Mouse (Mus musculus) ovary, postnatal 36 days (tissue): Measurements from ENCODE around the gene Zcchc18.
A peak's percentile ranks its signal among the peaks of the same experiment; 100 is the strongest.
"Not testable (repeated sequence)": the region's sequence is repeated elsewhere in the genome, so short reads cannot be mapped to it uniquely, and the experiment has no call there.

Experiments
- DNase-seq: peaks from one replicate; pipeline ENCODE4 v3.0.0; 2022; ENCODE audit warnings: low spot score, mixed read lengths

Gene Zcchc18

DNA sequence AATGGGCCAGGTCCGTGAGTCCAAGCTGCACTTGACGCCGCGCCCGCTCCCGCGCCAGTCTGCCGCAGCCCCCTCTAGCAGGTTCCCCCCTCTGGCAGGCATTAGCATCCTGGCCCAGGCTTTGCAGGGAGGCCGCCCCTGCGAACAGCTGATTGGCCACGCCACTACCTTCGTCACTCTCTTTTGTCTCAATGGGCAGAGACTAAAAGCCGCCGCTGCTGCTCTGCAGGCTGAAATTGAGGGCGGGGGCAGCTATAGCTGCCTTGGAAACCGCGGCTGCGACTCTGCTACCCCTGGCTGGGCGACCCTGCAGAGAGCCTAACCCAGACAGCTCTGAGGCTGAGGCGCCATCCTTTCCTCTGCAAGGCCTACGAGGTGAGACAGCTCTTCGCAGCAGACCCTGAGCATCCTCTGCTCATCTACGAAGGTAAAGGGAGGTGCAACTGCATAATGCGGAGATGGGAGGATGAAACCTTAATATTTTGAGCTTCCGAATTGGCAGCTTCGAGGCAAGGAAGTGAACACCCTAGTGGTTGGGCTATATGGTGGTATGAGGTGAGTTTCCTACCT lies at the start of gene Zcchc18:
Gene Zcchc18, plus strand, starts transcription at position 178 of the 570 bp plus-strand sequence.
- peak; percentile 46 for DNase-seq

- peak; percentile 67 for DNase-seq
These were observed 35.2 kb upstream of the Zcchc18 start for GRCm38 (mm10) chrX:136957583-136958279.

GRCm38 (mm10) chrX:136958300-136958699 lies 34.7 kb upstream of the Zcchc18 start:
- DNase-seq = not testable (repeated sequence)

DNA sequence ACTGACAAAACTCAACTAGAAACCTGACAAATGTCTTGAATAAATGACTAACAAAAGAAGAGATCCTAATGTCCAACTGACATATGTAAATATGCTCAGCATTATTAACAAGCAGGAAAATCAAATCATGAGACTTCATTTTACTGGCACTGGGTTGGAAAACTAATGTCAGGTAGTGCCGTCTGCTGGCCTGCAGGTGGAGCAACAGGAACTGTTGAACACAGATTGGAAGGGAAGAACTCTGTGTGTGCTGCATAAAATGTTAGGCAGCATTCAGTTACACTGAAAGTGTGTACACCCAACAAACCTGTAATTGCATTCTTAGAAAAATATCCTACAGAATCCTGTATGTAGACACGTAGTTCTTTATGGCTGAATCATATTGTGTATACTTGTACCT lies 33.3 kb upstream of the Zcchc18 start:
- no peak for DNase-seq

- DNase-seq = not testable (repeated sequence)
These were observed 17.6 kb upstream of the Zcchc18 start, which contains the start of gene Tmsb15b2 for GRCm38 (mm10) chrX:136975397-136975796. TSS of gene Tmsb15b2 (minus strand) at chrX:136975497.

- DNase-seq = peak; percentile 19
These were observed 16.4 kb upstream of the Zcchc18 start, which contains the start of the genes Tmsb15l and Tmsb15b1 for GRCm38 (mm10) chrX:136976424-136977084. TSS of gene Tmsb15l (minus strand) at chrX:136976869. TSS of gene Tmsb15b1 (minus strand) at chrX:136976874.

DNA sequence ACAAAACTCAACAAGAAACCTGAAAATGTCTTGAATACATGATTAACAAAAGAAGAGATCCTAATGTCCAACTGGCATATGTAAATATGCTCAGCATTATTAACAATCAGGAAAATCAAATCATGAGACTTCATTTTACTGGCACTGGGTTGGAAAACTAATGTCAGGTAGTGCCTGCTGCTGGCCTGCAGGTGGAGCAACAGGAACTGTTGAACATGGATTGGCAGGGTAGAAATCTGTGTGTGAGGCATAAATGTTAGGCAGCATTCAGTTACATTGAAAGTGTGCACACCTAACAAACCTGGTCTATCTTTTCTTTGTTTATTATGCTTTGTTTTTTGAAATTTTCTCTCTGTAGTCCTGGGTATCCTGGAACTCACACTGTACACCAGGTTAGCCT lies 14.3 kb upstream of the Zcchc18 start:
- no peak for DNase-seq

- no peak for DNase-seq
These were observed 6.9 kb upstream of the Zcchc18 start for GRCm38 (mm10) chrX:136986039-136986438.

DNA sequence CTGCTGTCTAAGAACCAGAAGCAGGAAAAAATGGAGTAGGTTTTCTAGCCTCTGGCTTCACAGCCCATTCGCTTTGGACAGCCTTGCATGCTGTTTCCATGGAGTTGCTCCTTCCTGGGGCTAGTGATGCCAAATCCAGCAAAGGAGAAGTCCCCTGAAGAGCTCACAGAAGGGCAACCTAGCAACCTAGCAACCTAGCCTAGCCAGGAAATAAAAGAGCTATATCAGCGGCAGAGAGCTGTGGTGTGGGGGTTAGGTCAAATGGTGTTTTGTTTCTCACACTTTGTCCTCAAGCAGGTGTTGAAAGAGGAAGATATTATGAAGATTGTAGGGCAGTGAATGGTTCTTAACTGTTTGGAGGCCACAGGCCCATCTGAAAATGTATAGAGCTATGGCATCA lies 1.7 kb upstream of the Zcchc18 start:
- DNase-seq = no peak

DNA sequence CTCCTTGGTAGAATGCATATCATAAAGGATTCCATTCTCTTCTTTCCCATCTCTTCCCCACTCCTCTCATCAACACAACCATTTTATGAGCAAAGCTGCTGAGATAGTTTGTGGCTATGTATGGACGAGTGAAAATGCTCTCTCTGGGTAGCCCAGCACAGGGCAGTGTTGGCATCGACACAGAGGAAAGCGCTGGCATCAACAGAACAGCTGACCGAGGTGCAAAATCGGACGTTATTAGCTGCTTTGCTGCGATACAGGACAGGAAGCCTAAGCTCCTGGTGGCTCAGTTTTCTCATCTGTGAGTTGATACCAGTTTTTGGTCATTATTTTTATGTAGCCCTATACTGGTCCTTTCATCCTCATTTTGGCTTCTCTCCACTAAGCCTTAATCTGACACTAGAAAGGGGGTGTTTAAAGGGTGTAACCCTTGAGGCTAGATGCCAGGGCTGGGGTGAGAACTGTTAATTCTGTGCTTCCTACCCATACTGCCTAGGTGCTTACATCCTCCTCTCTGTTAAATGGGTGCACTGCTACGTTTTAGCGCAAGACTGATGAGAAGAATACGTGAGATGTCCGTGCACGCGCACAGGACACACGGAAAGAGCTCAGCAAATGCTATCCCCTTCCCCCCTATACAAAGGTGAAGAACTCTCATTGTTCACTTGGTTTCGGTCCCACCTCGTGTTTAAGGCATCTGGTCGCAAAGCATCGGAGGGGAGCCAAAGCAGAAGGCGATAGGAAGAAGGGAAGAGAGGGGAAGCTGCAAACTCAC lies 577 bp upstream of the Zcchc18 start:
- DNase-seq = no peak

- DNase-seq = no peak
These were observed 686 bp downstream of the Zcchc18 start for GRCm38 (mm10) chrX:136993641-136994040.

GRCm38 (mm10) chrX:136996256-136996655 lies 3.3 kb downstream of the Zcchc18 start:
- DNase-seq = no peak

DNA sequence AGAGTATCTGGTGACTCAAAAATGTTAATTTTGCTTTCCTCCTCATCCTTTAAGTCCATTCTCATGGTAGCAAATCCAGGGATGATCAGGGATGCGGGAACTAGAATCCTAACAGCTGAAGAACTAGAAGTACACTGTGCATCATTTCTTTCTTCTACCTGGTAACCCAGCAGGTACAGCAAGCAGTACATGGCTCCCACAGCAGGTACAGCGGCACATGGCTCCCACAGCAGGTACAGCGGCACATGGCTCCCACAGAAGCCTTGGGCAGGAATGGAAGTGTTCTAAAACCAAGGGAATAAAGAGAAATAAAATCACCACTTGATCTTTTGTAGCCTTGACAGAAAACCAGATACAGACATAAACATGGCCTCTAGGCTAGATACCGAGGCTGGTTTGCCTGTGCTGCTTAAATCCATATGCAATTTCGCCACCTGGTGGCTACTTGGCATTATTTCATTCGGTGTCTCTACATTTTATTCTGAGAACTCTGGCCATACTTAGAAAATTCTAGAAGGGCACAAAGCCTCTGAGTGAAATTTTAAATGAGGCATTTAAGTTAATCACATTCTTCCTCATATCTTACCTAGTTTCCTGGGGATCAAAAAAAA lies 22.2 kb downstream of the Zcchc18 start:
- no peak for DNase-seq

GRCm38 (mm10) chrX:137017668-137018067 lies 24.7 kb downstream of the Zcchc18 start:
- DNase-seq = no peak

DNA sequence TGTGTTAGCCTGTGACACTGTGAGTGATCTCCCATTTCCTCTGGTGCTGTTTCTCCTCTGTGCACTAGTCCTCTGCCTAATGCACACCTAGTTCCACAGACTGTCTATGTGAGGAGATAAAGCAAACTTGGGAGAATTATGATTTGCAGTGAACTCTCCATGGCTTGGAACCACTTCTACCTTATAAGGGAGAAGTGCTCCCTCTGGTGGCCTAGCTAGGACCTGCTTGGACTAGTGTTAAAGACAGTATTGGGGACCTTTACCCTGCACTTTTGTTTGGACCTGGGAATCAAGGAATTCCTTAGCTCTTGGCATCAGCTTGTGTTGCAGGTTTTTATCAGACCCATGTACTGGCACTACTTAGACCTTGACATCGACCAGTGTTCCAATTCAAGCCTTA lies 26.4 kb downstream of the Zcchc18 start:
- DNase-seq = peak; percentile 35

DNA sequence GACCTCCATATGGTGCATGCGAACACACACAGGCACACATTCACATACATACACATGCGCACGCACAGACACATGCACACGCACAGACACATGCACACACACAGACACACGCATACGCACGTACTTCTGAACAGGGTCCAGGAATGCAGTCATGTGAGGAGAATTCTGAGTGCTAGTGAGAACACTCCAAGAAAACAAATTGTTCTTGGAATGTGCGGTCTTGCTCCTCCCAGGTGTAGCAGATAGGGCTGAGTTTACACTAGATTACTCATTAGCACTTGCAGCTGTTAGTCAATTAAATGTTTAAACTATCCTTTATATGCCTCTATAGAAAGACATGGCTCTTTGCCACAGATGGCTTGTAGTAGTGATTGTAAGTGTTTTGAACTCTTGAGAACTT lies 38.0 kb downstream of the Zcchc18 start:
- no peak for DNase-seq

DNA sequence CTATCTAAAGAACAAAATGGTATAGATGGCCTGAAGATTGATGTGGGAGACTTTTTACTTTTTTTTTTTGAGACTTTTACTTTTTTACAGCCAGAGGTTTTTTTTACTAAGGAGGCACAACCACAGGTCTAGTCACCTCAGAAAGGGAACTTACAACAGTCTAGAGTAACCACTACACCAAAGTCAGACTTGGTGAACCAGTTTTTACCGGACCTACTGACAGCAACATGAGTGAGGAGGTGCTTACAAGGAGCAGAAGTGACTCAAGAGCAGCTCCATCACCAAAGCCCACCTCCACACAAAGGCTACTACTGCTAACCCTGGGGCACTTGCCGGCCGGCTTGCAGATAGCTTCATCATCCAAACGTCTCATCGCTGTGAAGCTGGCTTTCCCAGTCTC lies 38.8 kb downstream of the Zcchc18 start:
- DNase-seq = no peak

- no peak for DNase-seq
These were observed 41.4 kb downstream of the Zcchc18 start for GRCm38 (mm10) chrX:137034322-137034721.

GRCm38 (mm10) chrX:137037470-137037999 lies 44.6 kb downstream of the Zcchc18 start:
- no peak for DNase-seq

- DNase-seq = peak; percentile 83
These were observed 45.1 kb downstream of the Zcchc18 start, which contains the start of gene Slc25a53 for GRCm38 (mm10) chrX:137038000-137038483. TSS of gene Slc25a53 (minus strand) at chrX:137038302.

GRCm38 (mm10) chrX:137038502-137038901 lies 45.5 kb downstream of the Zcchc18 start:
- no peak for DNase-seq
